Mouse (Mus musculus) G1E (cell line): ENCODE data around the gene Cacng7. TPM values are rescaled to one million over a fixed set of nuclear protein-coding genes. Genes with fewer than 3 reads are reported as not detected.
"Not testable (repeated sequence)": the region's sequence is repeated elsewhere in the genome, so short reads cannot be mapped to it uniquely, and the experiment has no call there.

Source experiments
- ATAC-seq: 2 replicates; pipeline ENCODE4 v1.8.0; 2016; ENCODE audit warnings: mild to moderate bottlenecking; ENCODE audit not compliant: insufficient number of reproducible peaks, poor library complexity, low FRiP score, severe bottlenecking; ENCODE audit errors: extremely low read depth
- DNase-seq: peaks from one replicate; pipeline ENCODE4 v3.0.0; 2012; ENCODE audit warnings: low spot score
- H3K27me3 ChIP-seq: 2 replicates; pipeline ENCODE4 v1.6.1; 2012; ENCODE audit warnings: mild to moderate bottlenecking, low read length, inconsistent platforms; ENCODE audit not compliant: insufficient read depth
- H3K36me3 ChIP-seq: replicated peaks from 2 replicates; pipeline ENCODE3; 2012; ENCODE audit warnings: mild to moderate bottlenecking, inconsistent platforms
- H3K4me1 ChIP-seq: 2 replicates; pipeline ENCODE4 v1.6.1; 2012; ENCODE audit warnings: low read depth, low read length, inconsistent platforms, mixed read lengths; ENCODE audit not compliant: insufficient read depth
- H3K4me3 ChIP-seq: 2 replicates; pipeline ENCODE4 v1.5.1; 2012; ENCODE audit warnings: low read depth, mild to moderate bottlenecking, inconsistent platforms, low read length, moderate library complexity, mixed read lengths
- H3K9me3 ChIP-seq: replicated peaks from 2 replicates; pipeline ENCODE4 v1.6.1; 2012; ENCODE audit warnings: inconsistent platforms
- CTCF ChIP-seq: IDR thresholded peaks from 2 replicates; pipeline ENCODE4 v1.5.1; 2012; ENCODE audit warnings: low read depth, low read length, inconsistent platforms, mixed read lengths
- GATA1 ChIP-seq: IDR thresholded peaks from 2 replicates; pipeline ENCODE4 v1.6.1; 2012; ENCODE audit warnings: borderline replicate concordance, low read length, inconsistent platforms, mixed read lengths
- GATA2 ChIP-seq: IDR thresholded peaks from 2 replicates; pipeline ENCODE4 v1.6.1; 2012; ENCODE audit warnings: low read depth, low read length, inconsistent platforms, borderline replicate concordance
- POLR2AphosphoS5 ChIP-seq: IDR thresholded peaks from 2 replicates; pipeline ENCODE4 v1.6.1; 2012; ENCODE audit warnings: low read depth, low read length, inconsistent platforms; ENCODE audit not compliant: insufficient replicate concordance
- TAL1 ChIP-seq: conservative IDR thresholded peaks from 2 replicates; pipeline ENCODE4 v1.6.1; 2012; ENCODE audit warnings: low read depth, low read length, inconsistent platforms, mixed read lengths
- polyA plus RNA-seq: library from polyadenylated mRNA; stranded (reverse); fragments of >175 nt; gene quantifications from 2 replicates; pipeline ENCODE4 v1.2.3, GENCODE M21; 2012
- total RNA-seq, 2 experiments: library from RNA; stranded (forward) in 1 of 2; stranded (reverse) in 1 of 2; fragments of 200-1000 nt in 1 of 2; fragments of >200 nt in 1 of 2; fragmentation: Nextera tagmentation in 1 of 2; gene quantifications; 2 replicates each; pipeline ENCODE4 v1.2.3; 2014 to 2017

Gene Cacng7
- total and polyA plus RNA-seq, 3 experiments: 0.22 TPM; not detected in 2

GRCm38 (mm10) chr7:3389444-3390412, 57.0 kb downstream of the Cacng7 start:
- no peak for ATAC-seq

GRCm38 (mm10) chr7:3390413-3391080, 57.8 kb downstream of the Cacng7 start, which contains the start of gene Cacng8:
Gene Cacng8, plus strand, starts transcription at chr7:3390683.
- H3K4me3 ChIP-seq: no peak within 1 kb of the TSS
- H3K9me3 ChIP-seq: no peaks in the 10 kb centered on the region
- H3K27me3 ChIP-seq: no peaks in the 10 kb centered on the region
- DNase-seq (no peak), ATAC-seq (no peak)
- no peaks in the 10 kb centered on the region for H3K4me1 ChIP-seq
- H3K36me3 ChIP-seq: no peaks in the 10 kb centered on the region
- TF ChIP-seq TAL1 (no peak), GATA2 (no peak), GATA1 (no peak), POLR2AphosphoS5 (no peak), CTCF (no peak)

More at GRCm38 (mm10) chr7:3389444-3390412, 57.0 kb downstream of the Cacng7 start:
- H3K4me1 ChIP-seq: no peaks in the 10 kb centered on the region
- no peak for TF ChIP-seq TAL1
- TF ChIP-seq GATA1: no peak
- no peak for TF ChIP-seq POLR2AphosphoS5
- no peak for TF ChIP-seq CTCF
- TF ChIP-seq GATA2: no peak
- no peak overlapping the region for H3K4me3 ChIP-seq
- no peaks in the 10 kb centered on the region for H3K9me3 ChIP-seq
- H3K36me3 ChIP-seq: no peaks in the 10 kb centered on the region
- no peak for DNase-seq
- H3K27me3 ChIP-seq: no peaks in the 10 kb centered on the region

DNA sequence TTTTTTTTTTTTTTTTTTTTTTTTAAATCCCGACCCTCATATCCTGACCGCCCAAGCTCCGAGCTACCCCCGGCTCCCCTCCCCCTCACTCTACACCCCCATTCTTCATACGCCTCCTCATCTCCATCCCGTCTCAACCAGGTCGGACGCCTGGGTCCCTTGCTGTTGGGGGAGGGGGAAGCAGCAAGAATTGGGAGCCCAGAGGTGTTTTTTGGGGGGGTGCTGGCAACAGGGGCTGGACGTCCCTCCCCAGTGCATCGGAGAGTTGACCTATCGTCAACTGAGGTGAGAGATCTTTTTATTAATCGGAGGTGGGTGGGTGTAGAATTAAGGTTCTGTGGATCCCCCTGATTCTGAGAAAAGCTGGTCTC, 58.3 kb downstream of the Cacng7 start:
- no peaks in the 10 kb centered on the region for H3K4me1 ChIP-seq

GRCm38 (mm10) chr7:3391809-3392208, 59.1 kb downstream of the Cacng7 start:
- Histone ChIP-seq H3K36me3 (no peaks in the 10 kb centered on the region), H3K4me3 (no peak overlapping the region), H3K27me3 (no peaks in the 10 kb centered on the region), H3K4me1 (no peaks in the 10 kb centered on the region), H3K9me3 (no peaks in the 10 kb centered on the region)
- no peak for ATAC-seq
- no peak for DNase-seq
- TF ChIP-seq GATA2 (no peak), POLR2AphosphoS5 (no peak), TAL1 (no peak), GATA1 (no peak), CTCF (no peak)

More for the DNA sequence above, 58.3 kb downstream of the Cacng7 start:
- no peak for ATAC-seq
- Histone ChIP-seq H3K4me3 (no peak overlapping the region), H3K27me3 (no peaks in the 10 kb centered on the region), H3K36me3 (no peaks in the 10 kb centered on the region), H3K9me3 (no peaks in the 10 kb centered on the region)
- no peak for DNase-seq
- TF ChIP-seq GATA2 (no peak), GATA1 (no peak), CTCF (no peak), POLR2AphosphoS5 (no peak), TAL1 (no peak)

DNA sequence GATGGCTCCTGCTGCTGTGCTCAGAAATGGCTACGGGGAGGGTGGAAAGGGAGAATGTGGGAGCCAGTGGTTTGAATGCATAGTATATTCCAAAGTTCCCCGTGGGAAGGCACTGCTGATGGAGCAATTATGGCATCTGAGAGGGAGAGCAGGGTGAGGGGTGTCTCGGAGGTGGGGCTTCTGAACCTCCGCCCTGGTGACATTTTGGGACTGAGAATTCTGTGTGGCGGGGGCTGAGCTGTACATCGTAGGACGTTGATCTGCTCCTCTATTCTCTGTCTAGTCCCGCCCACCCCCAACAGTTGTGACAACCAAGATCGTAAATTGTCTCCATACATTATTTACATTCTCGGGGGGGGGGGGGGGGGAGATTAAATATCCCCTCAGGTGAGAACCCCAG, 64.6 kb downstream of the Cacng7 start:
- no peak for DNase-seq
- TF ChIP-seq CTCF: no peak
- TF ChIP-seq TAL1: no peak
- TF ChIP-seq GATA1: no peak
- TF ChIP-seq POLR2AphosphoS5: no peak
- no peak for TF ChIP-seq GATA2
- Histone ChIP-seq H3K36me3 (no peaks in the 10 kb centered on the region), H3K4me1 (no peaks in the 10 kb centered on the region), H3K9me3 (no peaks in the 10 kb centered on the region), H3K27me3 (no peaks in the 10 kb centered on the region), H3K4me3 (no peak overlapping the region)
- no peak for ATAC-seq

- Histone ChIP-seq H3K36me3 (no peaks in the 10 kb centered on the region), H3K27me3 (no peaks in the 10 kb centered on the region), H3K9me3 (no peaks in the 10 kb centered on the region), H3K4me3 (no peak overlapping the region), H3K4me1 (no peaks in the 10 kb centered on the region)
- no peak for TF ChIP-seq TAL1
- TF ChIP-seq CTCF: no peak
- no peak for TF ChIP-seq POLR2AphosphoS5
- no peak for TF ChIP-seq GATA1
- no peak for ATAC-seq
- DNase-seq: no peak
Observed at GRCm38 (mm10) chr7:3397797-3398196, 65.0 kb downstream of the Cacng7 start.

DNA sequence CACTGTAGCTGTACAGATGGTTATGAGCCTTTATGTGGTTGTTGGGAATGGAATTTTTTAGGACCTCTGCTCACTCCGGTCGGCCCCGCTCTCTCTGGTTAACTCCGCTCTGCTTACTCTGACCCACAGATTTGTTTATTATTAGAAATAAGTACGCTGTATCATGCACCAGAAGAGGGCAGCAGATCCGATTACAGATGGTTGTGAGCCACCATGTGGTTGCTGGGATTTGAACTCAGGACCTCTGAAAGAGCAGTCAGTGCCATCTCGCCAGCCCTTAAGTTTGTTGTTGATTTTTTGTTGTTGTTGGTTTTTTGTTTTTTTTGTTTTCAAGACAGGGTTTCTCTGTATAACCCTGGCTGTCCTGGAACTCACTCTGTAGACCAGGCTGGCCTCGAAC, 65.6 kb downstream of the Cacng7 start:
- H3K27me3 ChIP-seq, ATAC-seq, H3K36me3 ChIP-seq, H3K4me1 ChIP-seq, DNase-seq, H3K9me3 ChIP-seq, H3K4me3 ChIP-seq: not testable (repeated sequence)
